Mouse (Mus musculus) liver, adult 2 months (tissue): ENCODE data around the gene Nsd1. TPM values are rescaled to one million over a fixed set of nuclear protein-coding genes. Genes with fewer than 3 reads are reported as not detected.
A peak's percentile ranks its signal among the peaks of the same experiment; 100 is the strongest.

Experiments
- DNase-seq: peaks from one replicate; pipeline ENCODE4 v3.0.0-alpha.2; 2011; ENCODE audit warnings: low read depth, low spot score; ENCODE audit errors: extremely low read depth
- H3K27ac ChIP-seq: fragments of 200-500 bp; replicated peaks from 2 replicates; pipeline ENCODE4 v1.5.1; 2012; ENCODE audit warnings: low read depth, mild to moderate bottlenecking, control low read depth, inconsistent platforms, low read length; ENCODE audit not compliant: insufficient read depth
- H3K27me3 ChIP-seq: fragments of 200-500 bp; 2 replicates; pipeline ENCODE4 v1.6.1; 2012; ENCODE audit warnings: mild to moderate bottlenecking, moderate library complexity, low read length, inconsistent platforms; ENCODE audit not compliant: control insufficient read depth, insufficient read depth
- H3K36me3 ChIP-seq: fragments of 200-500 bp; 2 replicates; pipeline ENCODE4 v1.6.1; 2012; ENCODE audit warnings: low read length, inconsistent platforms; ENCODE audit not compliant: control insufficient read depth, insufficient read depth
- H3K4me1 ChIP-seq: fragments of 200-500 bp; 2 replicates; pipeline ENCODE4 v1.6.1; 2011; ENCODE audit warnings: low read length; ENCODE audit not compliant: control insufficient read depth, insufficient read depth
- H3K4me3 ChIP-seq: fragments of 200-500 bp; 2 replicates; pipeline ENCODE4 v1.5.1; 2011; ENCODE audit warnings: low read depth, mild to moderate bottlenecking, control low read depth, low read length, moderate library complexity; ENCODE audit not compliant: insufficient read depth
- H3K79me2 ChIP-seq: fragments of 200-500 bp; 2 replicates; pipeline ENCODE4 v1.6.1; 2012; ENCODE audit warnings: inconsistent platforms, mild to moderate bottlenecking, low read length, moderate library complexity; ENCODE audit not compliant: control insufficient read depth, insufficient read depth
- H3K9ac ChIP-seq: fragments of 200-500 bp; 2 replicates; pipeline ENCODE4 v1.6.1; 2012; ENCODE audit warnings: low read depth, mild to moderate bottlenecking, control low read depth, inconsistent platforms, low read length
- CTCF ChIP-seq: fragments of 200-500 bp; IDR thresholded peaks from 2 replicates; pipeline ENCODE4 v1.5.1; 2011; ENCODE audit warnings: low read depth, low read length, control low read depth
- POLR2A ChIP-seq: fragments of 200-500 bp; IDR thresholded peaks from 2 replicates; pipeline ENCODE4 v1.6.1; 2011; ENCODE audit warnings: low read length, control low read depth; ENCODE audit not compliant: insufficient read depth; ENCODE audit errors: extremely low read depth
- WGBS: fragments of 180-500 bp; shearing (Covaris S2); methylation state at CpG from one replicate; pipeline ENCODE4 v1.1.7; 2018; 5-methylcytosine and 5-hydroxymethylcytosine counted together
- polyA plus RNA-seq: library from polyadenylated mRNA; depleted of rRNA; stranded (reverse); fragments of >200 nt; gene quantifications from 2 replicates; pipeline ENCODE4 v1.2.3, GENCODE M21; 2012
- total RNA-seq: library from RNA; depleted of rRNA; stranded (reverse); fragments of >200 nt; gene quantifications from 2 replicates; pipeline ENCODE4 v1.2.3, GENCODE M21; 2014

Gene Nsd1
- total and polyA plus RNA-seq, 2 experiments: 8.9 to 45.4 TPM

DNA sequence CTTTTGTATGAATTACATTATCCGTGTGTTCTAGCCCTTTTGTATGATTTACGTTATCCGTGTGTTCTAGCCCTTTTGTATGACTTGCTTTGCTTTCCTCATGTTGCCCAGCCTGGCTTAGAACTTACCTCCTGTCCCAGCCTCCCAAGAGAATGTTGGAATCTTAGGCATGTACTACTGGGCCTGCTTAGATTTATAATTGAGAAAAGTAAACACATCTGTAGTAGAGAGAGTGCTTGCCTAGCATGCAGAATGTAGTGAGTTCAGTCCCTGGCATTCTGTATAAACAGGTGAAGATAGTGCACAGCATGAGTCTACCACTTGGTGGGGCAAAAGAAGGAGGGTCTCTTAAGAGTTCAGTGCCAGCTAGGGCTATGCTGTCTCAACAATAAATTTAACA, 14.8 kb downstream of the Nsd1 start:
- peaks cover 48% of the 10 kb centered on the region for H3K36me3 ChIP-seq
- no peak overlapping the region for H3K4me3 ChIP-seq
- peaks cover 14% of the 10 kb centered on the region for H3K79me2 ChIP-seq
- no peaks in the 10 kb centered on the region; the same call in 1 of the 2 replicates for H3K4me1 ChIP-seq
- H3K27ac ChIP-seq: no peak overlapping the region
- no peaks in the 10 kb centered on the region for H3K27me3 ChIP-seq
- 93% methylated on average over 3 of the region's 3 CpGs for WGBS
- TF ChIP-seq CTCF (no peak), POLR2A (no peak)
- H3K9ac ChIP-seq: no peak overlapping the region
- no peak for DNase-seq

GRCm38 (mm10) chr13:55230701-55231100, 21.1 kb downstream of the Nsd1 start:
- no peak for DNase-seq
- 82% methylated on average over 1 of the region's 1 CpGs for WGBS

GRCm38 (mm10) chr13:55243205-55243604, 33.6 kb downstream of the Nsd1 start:
- DNase-seq: no peak
- Histone ChIP-seq H3K79me2 (peaks cover 14% of the 10 kb centered on the region; the same call in 1 of the 2 replicates), H3K9ac (no peak overlapping the region), H3K36me3 (peaks cover 83% of the 10 kb centered on the region), H3K27ac (no peak overlapping the region), H3K27me3 (no peaks in the 10 kb centered on the region), H3K4me1 (no peaks in the 10 kb centered on the region; the same call in 1 of the 2 replicates), H3K4me3 (no peak overlapping the region)
- TF ChIP-seq POLR2A (no peak), CTCF (no peak)
- 77% methylated on average over 3 of the region's 3 CpGs for WGBS

More at GRCm38 (mm10) chr13:55230701-55231100, 21.1 kb downstream of the Nsd1 start:
- Histone ChIP-seq H3K4me3 (no peak overlapping the region), H3K27me3 (no peaks in the 10 kb centered on the region), H3K4me1 (no peaks in the 10 kb centered on the region), H3K27ac (no peak overlapping the region), H3K9ac (no peak overlapping the region), H3K36me3 (peaks cover 48% of the 10 kb centered on the region), H3K79me2 (peaks cover 15% of the 10 kb centered on the region)
- TF ChIP-seq CTCF (no peak), POLR2A (no peak)

GRCm38 (mm10) chr13:55247293-55248030, 37.9 kb downstream of the Nsd1 start:
- Histone ChIP-seq H3K9ac (no peak overlapping the region), H3K27me3 (no peaks in the 10 kb centered on the region), H3K4me3 (no peak overlapping the region), H3K4me1 (peaks cover 4% of the 10 kb centered on the region; the same call in 1 of the 2 replicates), H3K36me3 (peaks cover 53% of the 10 kb centered on the region), H3K27ac (no peak overlapping the region), H3K79me2 (peaks cover 17% of the 10 kb centered on the region; the same call in 1 of the 2 replicates)
- DNase-seq: no peak
- no peak for TF ChIP-seq POLR2A
- no peak for TF ChIP-seq CTCF
- 86% methylated on average over 17 of the region's 17 CpGs for WGBS

DNA sequence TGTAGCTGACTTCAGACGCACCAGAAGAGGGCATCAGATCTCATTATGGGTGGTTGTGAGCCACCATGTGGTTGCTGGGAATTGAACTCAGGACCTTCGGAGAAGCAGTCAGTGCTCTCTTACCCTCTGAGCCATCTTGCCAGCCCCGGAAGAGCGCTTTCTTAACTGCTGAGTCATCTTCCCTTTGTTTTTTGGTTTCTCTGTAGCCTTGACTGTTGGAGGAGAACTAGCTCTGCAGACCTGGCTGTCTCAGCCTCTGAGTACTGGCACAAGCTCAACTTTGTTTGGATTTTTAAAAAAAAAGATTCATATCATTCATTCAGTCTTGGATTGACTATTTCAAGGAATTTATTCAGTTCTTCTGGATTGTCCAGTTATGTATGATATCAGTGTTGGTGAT, 39.7 kb downstream of the Nsd1 start:
- DNase-seq: peak; percentile 42
- Histone ChIP-seq H3K27me3 (no peaks in the 10 kb centered on the region), H3K27ac (no peak overlapping the region), H3K79me2 (peaks cover 17% of the 10 kb centered on the region; the same call in 1 of the 2 replicates), H3K36me3 (peaks cover 42% of the 10 kb centered on the region), H3K9ac (no peak overlapping the region), H3K4me1 (peaks cover 7% of the 10 kb centered on the region), H3K4me3 (no peak overlapping the region)
- 64% methylated on average over 4 of the region's 4 CpGs for WGBS
- TF ChIP-seq CTCF: no peak
- TF ChIP-seq POLR2A: no peak

GRCm38 (mm10) chr13:55252820-55253219, 43.2 kb downstream of the Nsd1 start:
- TF ChIP-seq CTCF (no peak), POLR2A (no peak)
- peaks cover 21% of the 10 kb centered on the region; the same call in 1 of the 2 replicates for H3K79me2 ChIP-seq
- H3K27ac ChIP-seq: peak overlapping the region; percentile 42
- H3K4me3 ChIP-seq: no peak overlapping the region
- peaks cover 12% of the 10 kb centered on the region for H3K4me1 ChIP-seq
- 35% methylated on average over 4 of the region's 4 CpGs for WGBS
- H3K9ac ChIP-seq: no peak overlapping the region
- H3K27me3 ChIP-seq: no peaks in the 10 kb centered on the region
- DNase-seq: peak; percentile 86
- H3K36me3 ChIP-seq: peaks cover 16% of the 10 kb centered on the region
